Mouse (Mus musculus) MEL (cell line): ENCODE measurements around the gene Oxct1. TPM values are rescaled to one million over a fixed set of nuclear protein-coding genes. Genes with fewer than 3 reads are reported as not detected.

ENCODE experiments used
- DNase-seq: peaks from one replicate; pipeline ENCODE4 v3.0.0; 2011; ENCODE audit warnings: low read depth, low spot score
- H3K27ac ChIP-seq: 2 replicates; pipeline ENCODE4 v1.5.1; 2012; ENCODE audit warnings: low read depth, mild to moderate bottlenecking, control low read depth, low read length, moderate library complexity; ENCODE audit not compliant: control insufficient read depth
- H3K27me3 ChIP-seq, 2 experiments: fragments of 150-350 bp in 1 of 2; sonication (generic) in 1 of 2; 2 replicates each; pipeline ENCODE4 v1.6.1; 2012; ENCODE audit warnings: low read length in 2 of 2, mild to moderate bottlenecking in 2 of 2, improper control_type of control experiment in 1 of 2, moderate library complexity in 1 of 2; ENCODE audit not compliant: insufficient read depth in 2 of 2, control insufficient read depth in 1 of 2
- H3K36me3 ChIP-seq, 2 experiments: 2 replicates each; pipeline ENCODE4 v1.6.1; 2012 to 2014; ENCODE audit warnings: low read length in 2 of 2, improper control_type of control experiment in 1 of 2, inconsistent platforms in 1 of 2, mild to moderate bottlenecking in 1 of 2; ENCODE audit not compliant: insufficient read depth in 2 of 2, control insufficient read depth in 1 of 2
- H3K4me1 ChIP-seq, 2 experiments: fragments of 150-350 bp in 1 of 2; sonication (generic) in 1 of 2; 2 replicates each; pipeline ENCODE4 v1.6.1; 2012; ENCODE audit warnings: low read length in 2 of 2, improper control_type of control experiment in 1 of 2, mild to moderate bottlenecking in 1 of 2; ENCODE audit not compliant: insufficient read depth in 2 of 2, control insufficient read depth in 1 of 2
- H3K4me3 ChIP-seq, 2 experiments: fragments of 150-350 bp in 1 of 2; sonication (generic) in 1 of 2; 2 replicates each; pipeline ENCODE4 v1.5.1; 2012; ENCODE audit warnings: low read depth in 2 of 2, low read length in 2 of 2, mild to moderate bottlenecking in 2 of 2, moderate library complexity in 2 of 2, control low read depth in 1 of 2, improper control_type of control experiment in 1 of 2; ENCODE audit not compliant: control insufficient read depth in 1 of 2, insufficient read depth in 1 of 2
- H3K79me2 ChIP-seq: 2 replicates; pipeline ENCODE4 v1.6.1; 2012; ENCODE audit warnings: mild to moderate bottlenecking, low read length, moderate library complexity; ENCODE audit not compliant: control insufficient read depth, poor library complexity, insufficient read depth
- H3K9ac ChIP-seq: 2 replicates; pipeline ENCODE4 v1.6.1; 2012; ENCODE audit warnings: low read depth, mild to moderate bottlenecking, control low read depth, low read length, moderate library complexity; ENCODE audit not compliant: control insufficient read depth, poor library complexity, severe bottlenecking
- H3K9me3 ChIP-seq: fragments of 150-350 bp; sonication (generic); replicated peaks from 2 replicates; pipeline ENCODE4 v1.6.1; 2012; ENCODE audit warnings: mild to moderate bottlenecking, low read length, improper control_type of control experiment, moderate library complexity; ENCODE audit not compliant: insufficient read depth
- BHLHE40 ChIP-seq: IDR thresholded peaks from 2 replicates; pipeline ENCODE4 v1.6.1; 2012; ENCODE audit warnings: low read depth, mild to moderate bottlenecking, inconsistent platforms, low read length, improper control_type of control experiment, borderline replicate concordance
- CHD1 ChIP-seq: IDR thresholded peaks from 2 replicates; pipeline ENCODE4 v1.6.1; 2012; ENCODE audit warnings: low read depth, mild to moderate bottlenecking, inconsistent platforms, low read length, improper control_type of control experiment
- CHD2 ChIP-seq: IDR thresholded peaks from 2 replicates; pipeline ENCODE4 v1.6.1; 2011; ENCODE audit warnings: low read length, improper control_type of control experiment
- EP300 ChIP-seq, 2 experiments: IDR thresholded peaks; 2 replicates each; pipeline ENCODE4 v1.6.1; 2011; ENCODE audit warnings: improper control_type of control experiment in 2 of 2, low read length in 2 of 2, low read depth in 1 of 2, mild to moderate bottlenecking in 1 of 2
- GABPA ChIP-seq: IDR thresholded peaks from 2 replicates; pipeline ENCODE4 v1.6.1; 2012; ENCODE audit warnings: low read depth, mild to moderate bottlenecking, inconsistent platforms, low read length, improper control_type of control experiment, moderate library complexity
- GATA1 ChIP-seq: IDR thresholded peaks from 2 replicates; pipeline ENCODE4 v1.6.1; 2011; ENCODE audit warnings: low read depth, low read length, improper control_type of control experiment
- HCFC1 ChIP-seq: IDR thresholded peaks from 2 replicates; pipeline ENCODE4 v1.6.1; 2012; ENCODE audit warnings: low read depth, mild to moderate bottlenecking, inconsistent platforms, low read length, improper control_type of control experiment, moderate library complexity
- JUND ChIP-seq: IDR thresholded peaks from 2 replicates; pipeline ENCODE4 v1.6.1; 2011; ENCODE audit warnings: low read depth, mild to moderate bottlenecking, improper control_type of control experiment, low read length
- MAX ChIP-seq: IDR thresholded peaks from 2 replicates; pipeline ENCODE4 v1.6.1; 2011; ENCODE audit warnings: low read length, improper control_type of control experiment
- MAZ ChIP-seq: IDR thresholded peaks from 2 replicates; pipeline ENCODE4 v1.6.1; 2012; ENCODE audit warnings: low read depth, mild to moderate bottlenecking, inconsistent platforms, low read length, improper control_type of control experiment
- MYC ChIP-seq: IDR thresholded peaks from 2 replicates; pipeline ENCODE4 v1.6.1; 2011; ENCODE audit warnings: low read depth, mild to moderate bottlenecking, low read length, improper control_type of control experiment, moderate library complexity
- NELFE ChIP-seq: IDR thresholded peaks from 2 replicates; pipeline ENCODE4 v1.6.1; 2011; ENCODE audit warnings: low read depth, low read length, improper control_type of control experiment
- NRF1 ChIP-seq: IDR thresholded peaks from 2 replicates; pipeline ENCODE4 v1.6.1; 2014; ENCODE audit warnings: low read depth, mild to moderate bottlenecking, inconsistent platforms, low read length, improper control_type of control experiment, moderate library complexity; ENCODE audit not compliant: poor library complexity, insufficient read depth, severe bottlenecking
- POLR2AphosphoS2 ChIP-seq: IDR thresholded peaks from 2 replicates; pipeline ENCODE4 v1.6.1; 2011; ENCODE audit warnings: low read length, improper control_type of control experiment
- POLR2AphosphoS5 ChIP-seq: IDR thresholded peaks from 2 replicates; pipeline ENCODE4 v1.6.1; 2012; ENCODE audit warnings: low read depth, borderline replicate concordance, mild to moderate bottlenecking, inconsistent platforms, low read length, moderate library complexity, mixed read lengths
- RCOR1 ChIP-seq: IDR thresholded peaks from 2 replicates; pipeline ENCODE4 v1.6.1; 2012; ENCODE audit warnings: low read depth, mild to moderate bottlenecking, inconsistent platforms, low read length, improper control_type of control experiment
- SMC3 ChIP-seq: IDR thresholded peaks from 2 replicates; pipeline ENCODE4 v1.6.1; 2011; ENCODE audit warnings: low read depth, low read length, improper control_type of control experiment
- TBP ChIP-seq: IDR thresholded peaks from 2 replicates; pipeline ENCODE4 v1.8.0; 2011; ENCODE audit warnings: low read depth, low read length, improper control_type of control experiment
- TCF12 ChIP-seq: IDR thresholded peaks from 2 replicates; pipeline ENCODE4 v1.6.1; 2014; ENCODE audit warnings: low read depth, mild to moderate bottlenecking, inconsistent platforms, low read length, improper control_type of control experiment, moderate library complexity
- UBTF ChIP-seq: IDR thresholded peaks from 2 replicates; pipeline ENCODE4 v1.6.1; 2012; ENCODE audit warnings: low read depth, mild to moderate bottlenecking, inconsistent platforms, low read length, improper control_type of control experiment, moderate library complexity, borderline replicate concordance; ENCODE audit not compliant: insufficient read depth
- USF1 ChIP-seq: IDR thresholded peaks from 2 replicates; pipeline ENCODE4 v1.6.1; 2014; ENCODE audit warnings: low read depth, mild to moderate bottlenecking, inconsistent platforms, low read length, improper control_type of control experiment, moderate library complexity
- USF2 ChIP-seq, 2 experiments: IDR thresholded peaks; 2 replicates each; pipeline ENCODE4 v1.6.1; 2011 to 2012; ENCODE audit warnings: improper control_type of control experiment in 2 of 2, low read length in 2 of 2, borderline replicate concordance in 1 of 2, inconsistent platforms in 1 of 2, low read depth in 1 of 2, mild to moderate bottlenecking in 1 of 2; ENCODE audit not compliant: insufficient read depth in 1 of 2
- ZKSCAN1 ChIP-seq: IDR thresholded peaks from 2 replicates; pipeline ENCODE4 v1.6.1; 2012; ENCODE audit warnings: low read depth, mild to moderate bottlenecking, inconsistent platforms, low read length, improper control_type of control experiment, moderate library complexity
- ZNF384 ChIP-seq: IDR thresholded peaks from 2 replicates; pipeline ENCODE4 v1.6.1; 2012; ENCODE audit warnings: low read depth, mild to moderate bottlenecking, inconsistent platforms, low read length, improper control_type of control experiment
- polyA plus RNA-seq, 2 experiments: library from polyadenylated mRNA; stranded (reverse) in 1 of 2; unstranded in 1 of 2; fragments of >175 nt in 1 of 2; fragments of >200 nt in 1 of 2; gene quantifications; 2 replicates each; pipeline versions ENCODE4 v1.2.1 to v1.2.4; 2012; ENCODE audit warnings: low replicate concordance in 2 of 2, low read depth in 1 of 2; ENCODE audit not compliant: insufficient read length in 2 of 2, insufficient read depth in 1 of 2, missing spikeins in 1 of 2
- total RNA-seq: library from RNA; depleted of rRNA; stranded (reverse); fragments of 300-350 nt; gene quantifications from 2 replicates; pipeline ENCODE4 v1.2.3, GENCODE M21; 2012

Oxct1 gene
- total and polyA plus RNA-seq, 3 experiments = 112 to 168 TPM; not detected in 1

DNA sequence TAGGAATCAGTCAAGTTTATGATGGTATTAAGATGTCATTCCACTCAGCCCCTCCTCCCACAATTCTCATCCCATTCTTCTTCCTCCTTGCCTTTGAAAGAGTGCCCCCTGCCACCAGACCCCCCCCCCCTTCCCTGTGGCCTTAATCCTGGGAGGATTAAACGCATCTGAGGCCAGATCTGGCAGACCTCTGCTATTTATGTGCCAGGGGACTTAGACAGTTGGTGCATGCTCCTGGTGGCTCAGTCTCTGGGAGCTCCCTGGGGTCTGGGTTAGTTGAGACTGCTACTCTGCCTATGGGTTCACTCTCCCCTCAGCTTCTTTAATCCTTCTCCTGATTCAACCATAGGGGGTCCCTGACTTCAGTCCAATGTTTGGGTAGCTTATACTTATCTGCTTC lies 112.3 kb downstream of the Oxct1 start:
- no peak overlapping the region for H3K4me3 ChIP-seq
- TF ChIP-seq ZNF384 = no peak
- TF ChIP-seq POLR2AphosphoS2 = no peak
- TF ChIP-seq NELFE = no peak
- TF ChIP-seq BHLHE40 = no peak
- TF ChIP-seq EP300 (IDR thresholded peaks at IDR 0.05; ENCODE audit: low read depth in 1 of 2, low read length in 2 of 2) = no peak
- TF ChIP-seq JUND = no peak
- TF ChIP-seq HCFC1 = no peak
- no peak for TF ChIP-seq GABPA
- TF ChIP-seq, all 39 proteins: peak for 0
- no peak overlapping the region for H3K27ac ChIP-seq
- no peak overlapping the region for H3K9ac ChIP-seq
- DNase-seq = no peak
- H3K79me2 ChIP-seq = no peaks in the 10 kb centered on the region
- H3K4me1 ChIP-seq = no peaks in the 10 kb centered on the region
- no peaks in the 10 kb centered on the region for H3K27me3 ChIP-seq
- H3K36me3 ChIP-seq = no peaks in the 10 kb centered on the region; a peak in 1 of 4 replicates
- H3K9me3 ChIP-seq = no peaks in the 10 kb centered on the region

DNA sequence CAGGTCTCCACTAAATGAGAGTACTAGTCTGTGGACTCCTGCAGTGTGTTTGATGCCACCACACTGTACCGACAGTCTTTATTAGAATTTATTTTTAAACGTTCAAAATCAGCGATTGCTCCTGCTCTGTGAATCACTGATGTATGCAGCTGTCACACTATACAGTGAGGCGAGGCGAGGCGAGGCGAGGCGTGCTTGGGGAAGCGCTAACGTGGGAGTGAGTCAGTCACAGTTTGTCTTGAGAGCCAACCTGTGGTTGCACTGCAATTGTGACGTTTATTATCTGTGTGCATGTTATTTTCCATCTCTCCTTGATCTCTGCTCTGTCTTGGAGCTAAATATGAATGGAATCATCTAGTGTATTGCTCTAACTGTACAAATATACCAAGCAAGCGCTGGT lies 113.3 kb downstream of the Oxct1 start:
- H3K4me1 ChIP-seq = no peaks in the 10 kb centered on the region
- TF ChIP-seq ZNF384 = no peak
- no peak for TF ChIP-seq EP300 (IDR thresholded peaks at IDR 0.05; ENCODE audit: low read depth in 1 of 2, low read length in 2 of 2)
- no peak for TF ChIP-seq MAZ
- no peak for TF ChIP-seq GATA1
- no peak for TF ChIP-seq USF1
- TF ChIP-seq SMC3 = no peak
- TF ChIP-seq NRF1 = no peak
- no peak for TF ChIP-seq POLR2AphosphoS5
- TF ChIP-seq ZKSCAN1 = no peak
- H3K9me3 ChIP-seq = no peaks in the 10 kb centered on the region
- no peak overlapping the region for H3K4me3 ChIP-seq
- no peaks in the 10 kb centered on the region for H3K27me3 ChIP-seq
- DNase-seq = no peak
- no peak overlapping the region for H3K9ac ChIP-seq
- H3K79me2 ChIP-seq = no peaks in the 10 kb centered on the region
- H3K36me3 ChIP-seq = no peaks in the 10 kb centered on the region; a peak in 1 of 4 replicates
- no peak overlapping the region for H3K27ac ChIP-seq

DNA sequence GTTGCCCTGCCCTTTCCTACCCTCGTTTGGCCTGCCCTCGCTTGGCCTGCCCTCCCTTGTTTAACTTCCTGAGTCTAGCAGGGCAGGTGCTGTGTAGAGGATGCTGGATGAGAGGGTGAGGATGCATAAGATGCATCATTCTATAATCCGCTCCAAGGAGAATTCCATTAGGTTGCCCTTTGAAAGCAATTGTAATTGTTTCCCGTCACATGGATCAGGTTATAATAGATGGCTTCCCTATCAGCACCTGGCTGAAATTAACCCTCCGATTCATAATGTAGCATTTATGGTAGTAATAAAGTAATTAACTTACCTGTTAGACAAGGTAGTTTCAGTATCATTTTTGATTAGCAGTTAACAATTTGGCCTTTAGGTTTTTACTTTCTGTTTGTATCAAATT lies 119.2 kb downstream of the Oxct1 start:
- no peaks in the 10 kb centered on the region for H3K27me3 ChIP-seq
- peaks cover 0 to 2% of the 10 kb centered on the region in 2 experiments; a peak in 2 of 4 replicates for H3K36me3 ChIP-seq
- H3K9me3 ChIP-seq = no peaks in the 10 kb centered on the region

More for the DNA sequence above, 119.2 kb downstream of the Oxct1 start:
- H3K4me1 ChIP-seq = no peaks in the 10 kb centered on the region
- H3K27ac ChIP-seq = no peak overlapping the region
- no peak overlapping the region for H3K9ac ChIP-seq
- no peaks in the 10 kb centered on the region for H3K79me2 ChIP-seq
- no peak overlapping the region for H3K4me3 ChIP-seq
- no peak for DNase-seq
- TF ChIP-seq CHD1 = no peak
- no peak for TF ChIP-seq RCOR1
- TF ChIP-seq MAX = no peak
- TF ChIP-seq CHD2 = no peak
- TF ChIP-seq TCF12 = no peak
- TF ChIP-seq UBTF = no peak
- TF ChIP-seq MYC = no peak
- TF ChIP-seq TBP = no peak
- TF ChIP-seq USF2 (IDR thresholded peaks at IDR 0.05; ENCODE audit: borderline replicate concordance in 1 of 2, insufficient read depth in 1 of 2, low read depth in 1 of 2, low read length in 2 of 2) = no peak
